Mouse (Mus musculus): ENCODE measurements around the gene Gm42906. TPM values are rescaled to one million over a fixed set of nuclear protein-coding genes. Genes with fewer than 3 reads are reported as not detected.

Gm42906 gene
- total and polyA plus RNA-seq, 3 experiments, result not detected

- no peak for DNase-seq (ENCODE audit: low read depth, low spot score)
- Histone ChIP-seq H3K9ac (ENCODE audit: control insufficient read depth, low read depth, low read length, poor library complexity, severe bottlenecking) (no peak overlapping the region), H3K79me2 (ENCODE audit: control insufficient read depth, insufficient read depth, low read length, poor library complexity) (no peaks in the 10 kb centered on the region), H3K4me3 (ENCODE audit: control insufficient read depth in 1 of 2, insufficient read depth in 1 of 2, low read depth in 2 of 2, low read length in 2 of 2) (no peak overlapping the region), H3K9me3 (replicated peaks; ENCODE audit: insufficient read depth, low read length) (no peaks in the 10 kb centered on the region), H3K4me1 (ENCODE audit: control insufficient read depth in 1 of 2, insufficient read depth in 2 of 2, low read length in 2 of 2) (no peaks in the 10 kb centered on the region), H3K27me3 (ENCODE audit: control insufficient read depth in 1 of 2, insufficient read depth in 2 of 2, low read length in 2 of 2) (no peaks in the 10 kb centered on the region), H3K36me3 (ENCODE audit: control insufficient read depth in 1 of 2, insufficient read depth in 2 of 2, low read length in 2 of 2) (no peaks in the 10 kb centered on the region), H3K27ac (ENCODE audit: control insufficient read depth, low read depth, low read length) (no peak overlapping the region)
- no peak for TF ChIP-seq NELFE (IDR thresholded peaks at IDR 0.05; ENCODE audit: low read depth, low read length)
- no peak for TF ChIP-seq E2F4 (IDR thresholded peaks at IDR 0.05; ENCODE audit: borderline replicate concordance, low read depth, low read length)
- TF ChIP-seq MYC (IDR thresholded peaks at IDR 0.05; ENCODE audit: low read depth, low read length), result no peak
- no peak for TF ChIP-seq NRF1 (IDR thresholded peaks at IDR 0.05; ENCODE audit: insufficient read depth, low read depth, low read length, poor library complexity, severe bottlenecking)
- TF ChIP-seq ELF1 (IDR thresholded peaks at IDR 0.05; ENCODE audit: low read depth, low read length), result no peak
- TF ChIP-seq BHLHE40 (IDR thresholded peaks at IDR 0.05; ENCODE audit: borderline replicate concordance, low read depth, low read length), result no peak
- no peak for TF ChIP-seq CHD2 (IDR thresholded peaks at IDR 0.05; ENCODE audit: low read length)
Measured at GRCm38 (mm10) chr5:151168191-151168590, 259.8 kb downstream of the Gm42906 start.

DNA sequence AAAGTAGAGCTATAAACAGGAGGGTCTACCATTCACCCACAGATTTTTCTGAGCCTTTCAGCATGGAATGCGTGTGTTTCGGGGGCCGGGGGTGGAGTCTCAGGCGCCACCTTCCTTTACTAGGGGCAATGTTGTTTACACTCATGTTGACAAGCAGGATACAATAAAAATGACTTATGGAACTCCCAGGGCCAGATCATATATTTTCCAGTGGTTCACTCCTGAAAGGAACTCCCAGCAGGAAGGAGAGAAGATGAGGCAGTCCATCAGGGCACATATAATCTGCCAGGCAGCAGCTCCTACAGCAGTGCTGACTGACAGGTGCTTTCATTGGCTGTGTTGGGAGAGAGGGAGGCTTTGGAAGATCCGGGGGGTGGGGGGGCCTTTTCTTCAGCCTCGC lies 260.3 kb downstream of the Gm42906 start:
- H3K9ac ChIP-seq (ENCODE audit: control insufficient read depth, low read depth, low read length, poor library complexity, severe bottlenecking), result no peak overlapping the region
- no peak for DNase-seq (ENCODE audit: low read depth, low spot score)
- no peaks in the 10 kb centered on the region for H3K4me1 ChIP-seq (ENCODE audit: control insufficient read depth in 1 of 2, insufficient read depth in 2 of 2, low read length in 2 of 2)
- no peak overlapping the region for H3K27ac ChIP-seq (ENCODE audit: control insufficient read depth, low read depth, low read length)
- H3K36me3 ChIP-seq (ENCODE audit: control insufficient read depth in 1 of 2, insufficient read depth in 2 of 2, low read length in 2 of 2), result no peaks in the 10 kb centered on the region
- no peaks in the 10 kb centered on the region for H3K9me3 ChIP-seq (replicated peaks; ENCODE audit: insufficient read depth, low read length)
- H3K4me3 ChIP-seq (ENCODE audit: control insufficient read depth in 1 of 2, insufficient read depth in 1 of 2, low read depth in 2 of 2, low read length in 2 of 2), result no peak overlapping the region
- no peaks in the 10 kb centered on the region for H3K79me2 ChIP-seq (ENCODE audit: control insufficient read depth, insufficient read depth, low read length, poor library complexity)
- TF ChIP-seq NELFE (IDR thresholded peaks at IDR 0.05; ENCODE audit: low read depth, low read length) (no peak), ZNF384 (IDR thresholded peaks at IDR 0.05; ENCODE audit: low read depth, low read length) (no peak), BHLHE40 (IDR thresholded peaks at IDR 0.05; ENCODE audit: borderline replicate concordance, low read depth, low read length) (no peak), TCF12 (IDR thresholded peaks at IDR 0.05; ENCODE audit: low read depth, low read length) (no peak), GATA1 (IDR thresholded peaks at IDR 0.05; ENCODE audit: low read depth, low read length) (no peak), USF1 (IDR thresholded peaks at IDR 0.05; ENCODE audit: low read depth, low read length) (no peak), JUND (IDR thresholded peaks at IDR 0.05; ENCODE audit: low read depth, low read length) (no peak), MEF2A (IDR thresholded peaks at IDR 0.05; ENCODE audit: extremely low read depth, insufficient replicate concordance, low read depth, low read length, poor library complexity, severe bottlenecking) (no peak), EP300 (IDR thresholded peaks at IDR 0.05; ENCODE audit: low read depth in 1 of 2, low read length in 2 of 2) (no peak), TAL1 (IDR thresholded peaks at IDR 0.05; ENCODE audit: low read length) (no peak), RAD21 (IDR thresholded peaks at IDR 0.05; ENCODE audit: low read depth, low read length) (no peak), CHD2 (IDR thresholded peaks at IDR 0.05; ENCODE audit: low read length) (no peak), POLR2AphosphoS2 (IDR thresholded peaks at IDR 0.05; ENCODE audit: low read length) (no peak), RCOR1 (IDR thresholded peaks at IDR 0.05; ENCODE audit: low read depth, low read length) (no peak), ZMIZ1 (IDR thresholded peaks at IDR 0.05; ENCODE audit: low read depth, low read length) (no peak)
- no peaks in the 10 kb centered on the region for H3K27me3 ChIP-seq (ENCODE audit: control insufficient read depth in 1 of 2, insufficient read depth in 2 of 2, low read length in 2 of 2)

Data from MEL (cell line).